Mouse (Mus musculus) B cell, adult 2 months (primary cell): ENCODE data around the gene Snph.
A peak's percentile ranks its signal among the peaks of the same experiment; 100 is the strongest.

Experiments used
- DNase-seq, 2 experiments: peaks; one replicate each; pipeline ENCODE4 v3.0.0; 2022

The Snph gene

DNA sequence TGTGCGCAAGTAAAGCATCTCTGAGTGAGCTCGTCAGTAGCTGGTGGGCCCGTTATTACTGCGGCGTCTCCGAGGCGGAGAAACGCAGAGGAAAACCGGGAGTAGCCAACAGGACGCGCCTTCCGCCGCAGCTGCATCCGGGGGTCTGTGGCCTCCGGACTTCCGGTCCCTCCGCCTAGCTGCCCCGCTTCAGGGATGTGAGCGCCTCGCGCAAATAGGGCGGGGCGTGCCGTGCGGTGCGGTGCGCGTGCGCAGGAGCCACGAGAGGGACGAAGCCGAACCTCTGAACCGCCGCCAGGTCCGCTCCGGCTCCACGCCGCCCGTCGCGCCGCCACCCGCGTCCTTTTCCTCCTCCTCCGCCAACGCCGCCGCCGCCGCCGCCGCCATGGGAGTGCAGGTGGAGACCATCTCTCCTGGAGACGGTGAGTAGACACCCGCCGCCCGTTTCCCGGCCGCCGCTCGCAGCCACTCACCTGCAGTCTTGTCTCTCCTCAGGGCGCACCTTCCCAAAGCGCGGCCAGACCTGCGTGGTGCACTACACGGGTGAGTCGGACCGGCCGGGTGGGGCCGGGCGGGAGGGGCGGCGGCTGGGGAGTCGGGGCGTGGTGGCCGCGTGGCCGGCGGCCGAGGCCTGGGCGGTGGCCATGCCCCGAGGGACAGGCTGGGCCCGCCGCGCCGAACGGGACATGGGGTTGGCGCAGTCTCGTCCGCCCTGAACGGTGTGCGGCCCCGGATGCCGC is 89.9 kb downstream of the Snph start, which contains the start of gene Fkbp1a:
Gene Fkbp1a, plus strand, starts transcription at position 161 of the 740 bp plus-strand sequence.
- DNase-seq = peak; percentile 93 to 94
